Mouse (Mus musculus) fibroblast of lung, adult 2 months (primary cell): Measurements from ENCODE around the gene Cyp2a22.
"Not testable (repeated sequence)": the region's sequence is repeated elsewhere in the genome, so short reads cannot be mapped to it uniquely, and the experiment has no call there.

ENCODE experiments used
- DNase-seq: peaks from one replicate; pipeline ENCODE4 v3.0.0-alpha.2; 2011; ENCODE audit warnings: low read depth

The Cyp2a22 gene

GRCm38 (mm10) chr7:26939262-26939661, at the start of gene Cyp2a22:
Gene Cyp2a22 (minus strand): TSS chr7:26939384.
- no peak for DNase-seq

- DNase-seq = not testable (repeated sequence)
Measured at GRCm38 (mm10) chr7:26983151-26983550, 44.0 kb upstream of the Cyp2a22 start.

- no peak for DNase-seq
Measured at GRCm38 (mm10) chr7:26982551-26982950, 43.4 kb upstream of the Cyp2a22 start.

- DNase-seq = not testable (repeated sequence)
Measured at GRCm38 (mm10) chr7:26981937-26982336, 42.8 kb upstream of the Cyp2a22 start.

GRCm38 (mm10) chr7:26981464-26981863, 42.3 kb upstream of the Cyp2a22 start:
- DNase-seq = not testable (repeated sequence)

GRCm38 (mm10) chr7:26962371-26962770, 23.2 kb upstream of the Cyp2a22 start:
- not testable (repeated sequence) for DNase-seq

GRCm38 (mm10) chr7:26953306-26953705, 14.1 kb upstream of the Cyp2a22 start:
- DNase-seq = not testable (repeated sequence)

- DNase-seq = not testable (repeated sequence)
Measured at GRCm38 (mm10) chr7:26952671-26953070, 13.5 kb upstream of the Cyp2a22 start.

GRCm38 (mm10) chr7:26941320-26941925, 2.2 kb upstream of the Cyp2a22 start:
- not testable (repeated sequence) for DNase-seq

- DNase-seq = not testable (repeated sequence)
Measured at GRCm38 (mm10) chr7:26917114-26917513, 22.1 kb downstream of the Cyp2a22 start.
